Mouse (Mus musculus) left cerebral cortex, adult 2 months (tissue): ENCODE data around the gene Gm36210. TPM values are rescaled to one million over a fixed set of nuclear protein-coding genes. Genes with fewer than 3 reads are reported as not detected.
A peak's percentile ranks its signal among the peaks of the same experiment; 100 is the strongest.

Source experiments
- DNase-seq, 2 experiments: peaks; one replicate each; pipeline ENCODE4 v3.0.0; 2021 to 2022; ENCODE audit warnings: low spot score in 2 of 2, mixed read lengths in 1 of 2; ENCODE audit errors: extremely low spot score in 1 of 2
- H3K27ac ChIP-seq: fragments of 200-600 bp; 2 replicates; pipeline ENCODE4 v1.8.1; 2022
- H3K4me3 ChIP-seq: fragments of 200-600 bp; 2 replicates; pipeline ENCODE4 v1.8.1; 2022
- CTCF ChIP-seq: fragments of 200-600 bp; IDR thresholded peaks from 2 replicates; pipeline ENCODE4 v1.8.1; 2022; ENCODE audit warnings: antibody characterized with exemption, mild to moderate bottlenecking, moderate library complexity
- intact Hi-C: fragments of 180-260 bp; cut with DNase I; formaldehyde crosslinking; loops from one replicate; pipeline ENCODE4 v1.15.1; 2025
- total RNA-seq, 2 experiments: library from RNA; stranded (reverse); gene quantifications; 2 replicates each; pipeline ENCODE4 v1.2.3; 2021

Gm36210 gene
- total RNA-seq, 2 experiments from 2014 or later, result 0.27 to 0.28 TPM

DNA sequence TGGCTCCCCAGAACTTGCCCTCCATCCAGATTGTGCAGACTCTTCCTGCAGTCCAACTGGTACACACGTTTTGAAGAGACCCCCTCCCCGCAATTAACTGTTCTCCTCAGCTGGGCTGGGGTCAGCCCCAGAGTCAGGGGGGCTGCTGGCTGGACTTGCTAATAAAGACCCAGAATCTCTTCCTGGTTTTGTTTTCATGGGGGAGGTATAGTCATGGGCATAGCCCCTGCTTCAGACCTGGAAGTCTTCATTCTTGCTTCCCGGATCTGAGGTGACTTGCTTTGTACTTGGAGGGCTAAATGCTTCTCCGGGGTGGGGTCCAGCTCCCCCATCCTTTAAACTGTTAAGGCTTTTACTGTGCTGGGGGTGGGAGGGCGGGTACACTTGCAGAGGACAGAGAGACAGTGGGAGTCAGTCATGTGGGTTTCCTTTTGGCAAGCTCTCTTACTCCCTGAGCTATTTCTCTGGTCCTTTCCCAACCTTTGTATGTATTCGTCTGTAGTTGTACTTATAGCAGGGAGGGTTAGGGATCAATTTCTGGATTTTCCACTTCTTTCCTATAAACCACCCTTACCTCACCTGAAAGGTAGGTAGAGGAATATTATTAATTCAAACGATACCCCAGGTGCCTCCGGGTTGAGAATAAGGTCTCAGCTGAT, 15.6 kb upstream of the Gm36210 start, which contains the start of gene Nat14:
TSS of gene Nat14 (plus strand) at position 205 of the 659 bp plus-strand sequence.
- DNase-seq, result no peak
- TF ChIP-seq CTCF, result no peak
- H3K4me3 ChIP-seq, result peak within 1 kb of the TSS; percentile 59
- peak within 1 kb of the TSS; percentile 99 for H3K27ac ChIP-seq
- intact Hi-C loops, result no loop called here

DNA sequence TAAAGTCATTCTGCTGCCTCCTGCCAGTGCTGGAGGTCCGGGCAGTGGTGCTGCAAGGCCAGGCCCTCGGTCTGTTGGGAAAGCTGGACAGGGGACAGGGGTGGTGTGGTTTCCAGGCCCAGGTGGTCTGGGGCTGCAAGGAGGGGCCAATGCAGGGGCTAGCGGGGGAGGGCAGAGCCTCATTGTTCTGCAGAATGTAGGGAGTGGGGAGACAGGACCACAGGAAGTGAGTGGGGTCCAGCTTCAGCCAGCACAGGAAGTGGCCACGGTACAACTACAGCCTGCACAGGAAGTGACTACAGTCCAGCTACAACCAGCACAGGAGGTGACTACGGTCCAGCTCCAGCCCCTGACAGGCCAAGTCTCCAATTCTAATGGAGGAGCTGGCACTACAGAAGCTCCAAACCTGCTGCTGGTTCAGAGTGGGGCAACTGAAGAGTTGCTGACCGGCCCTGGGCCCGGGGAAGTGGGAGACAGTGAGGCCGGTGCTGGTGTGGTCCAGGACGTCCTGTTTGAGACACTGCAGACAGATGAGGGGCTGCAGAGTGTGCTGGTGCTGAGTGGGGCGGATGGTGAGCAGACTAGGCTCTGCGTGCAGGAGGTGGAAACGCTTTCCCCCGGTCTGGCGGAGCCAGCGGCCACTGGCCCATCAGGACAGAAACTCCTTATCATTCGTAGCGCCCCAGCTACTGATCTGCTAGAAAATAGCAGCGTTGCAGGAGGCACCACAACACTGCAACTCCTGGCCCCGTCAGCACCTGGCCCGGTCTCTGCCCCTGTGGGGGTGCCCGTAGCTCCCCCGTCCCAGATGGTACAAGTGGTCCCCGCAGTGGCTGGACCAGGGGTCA, 14.9 kb upstream of the Gm36210 start:
- intact Hi-C loops, result no loop called here
- Histone ChIP-seq H3K27ac (peak overlapping the region; percentile 99), H3K4me3 (peak overlapping the region; percentile 59; the same call in 1 of the 2 replicates)
- DNase-seq, result no peak
- TF ChIP-seq CTCF, result no peak

DNA sequence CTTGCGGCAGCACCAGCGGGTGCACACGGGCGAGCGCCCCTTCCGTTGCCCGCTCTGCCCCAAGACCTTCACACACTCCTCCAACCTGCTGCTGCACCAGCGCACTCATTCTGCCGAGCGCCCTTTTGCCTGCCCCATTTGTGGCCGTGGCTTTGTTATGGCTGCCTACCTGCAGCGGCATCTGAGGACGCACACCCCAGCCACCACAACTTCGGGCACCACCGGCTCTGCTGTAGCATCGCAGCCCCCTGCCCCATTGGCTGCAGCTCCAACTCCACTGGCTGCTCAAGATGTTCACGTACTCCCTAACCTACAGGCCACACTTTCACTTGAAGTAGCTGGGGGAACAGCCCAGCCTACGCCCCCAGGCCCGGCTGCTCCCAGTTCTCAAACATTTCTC, 14.2 kb upstream of the Gm36210 start:
- intact Hi-C loops, result no loop called here
- TF ChIP-seq CTCF, result no peak
- H3K27ac ChIP-seq, result no peak overlapping the region
- no peak for DNase-seq
- H3K4me3 ChIP-seq, result no peak overlapping the region

DNA sequence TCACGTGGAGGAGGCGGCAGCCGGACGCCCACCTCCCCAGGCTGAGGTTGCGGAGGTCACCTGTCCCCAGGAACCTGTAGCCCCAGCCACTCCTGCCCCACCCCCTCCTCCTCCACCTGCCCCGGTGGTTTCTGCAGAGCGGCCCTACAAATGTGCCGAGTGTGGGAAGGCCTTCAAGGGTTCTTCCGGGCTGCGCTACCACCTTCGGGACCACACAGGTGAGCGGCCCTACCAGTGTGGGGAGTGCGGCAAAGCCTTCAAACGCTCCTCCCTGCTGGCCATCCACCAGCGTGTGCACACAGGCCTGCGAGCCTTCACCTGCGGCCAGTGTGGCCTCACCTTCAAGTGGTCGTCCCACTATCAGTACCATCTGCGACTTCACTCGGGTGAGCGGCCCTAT, 13.7 kb upstream of the Gm36210 start:
- no peak overlapping the region for H3K27ac ChIP-seq
- no peak for TF ChIP-seq CTCF
- intact Hi-C loops, result loop anchor here (5.0 kb wide), 1 partner anchor 108 kb away; the partner anchor contains the start of gene Ube2s
- DNase-seq, result no peak
- no peak overlapping the region for H3K4me3 ChIP-seq

DNA sequence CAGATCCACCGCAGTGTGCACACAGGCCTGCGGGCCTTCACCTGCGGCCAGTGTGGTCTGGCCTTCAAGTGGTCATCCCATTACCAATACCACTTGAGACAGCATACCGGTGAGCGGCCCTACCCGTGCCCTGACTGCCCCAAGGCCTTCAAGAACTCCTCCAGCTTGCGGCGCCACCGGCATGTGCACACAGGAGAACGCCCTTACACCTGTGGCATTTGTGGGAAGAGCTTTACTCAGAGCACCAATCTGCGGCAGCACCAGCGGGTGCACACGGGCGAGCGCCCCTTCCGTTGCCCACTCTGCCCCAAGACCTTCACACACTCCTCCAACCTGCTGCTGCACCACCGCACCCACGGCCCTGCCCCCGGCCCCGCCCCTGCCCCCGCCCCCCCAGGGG, 12.8 kb upstream of the Gm36210 start:
- DNase-seq, result no peak
- Histone ChIP-seq H3K4me3 (no peak overlapping the region), H3K27ac (no peak overlapping the region)
- intact Hi-C loops, result loop anchor here (5.0 kb wide), 1 partner anchor 107 kb away; the partner anchor contains the start of gene Ube2s
- no peak for TF ChIP-seq CTCF

DNA sequence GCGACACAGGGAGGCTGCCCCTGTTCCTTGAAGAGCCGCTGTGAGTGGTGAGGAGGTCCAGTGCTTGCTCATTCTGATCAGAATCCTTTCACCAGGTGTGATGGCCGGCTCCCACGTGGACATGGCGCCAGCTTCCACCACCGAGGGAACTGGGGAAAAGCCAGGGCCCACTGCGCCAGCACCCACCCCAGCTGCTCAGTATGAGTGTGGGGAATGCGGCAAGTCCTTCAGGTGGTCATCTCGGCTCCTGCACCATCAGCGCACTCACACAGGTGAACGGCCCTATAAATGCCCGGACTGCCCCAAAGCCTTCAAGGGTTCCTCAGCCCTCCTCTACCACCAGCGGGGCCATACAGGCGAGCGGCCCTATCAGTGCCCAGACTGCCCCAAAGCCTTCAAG, 12.4 kb upstream of the Gm36210 start:
- DNase-seq, result no peak
- Histone ChIP-seq H3K27ac (no peak overlapping the region), H3K4me3 (no peak overlapping the region)
- intact Hi-C loops, result loop anchor here (5.0 kb wide), 1 partner anchor 106 kb away; the partner anchor contains the start of gene Ube2s
- TF ChIP-seq CTCF, result no peak

DNA sequence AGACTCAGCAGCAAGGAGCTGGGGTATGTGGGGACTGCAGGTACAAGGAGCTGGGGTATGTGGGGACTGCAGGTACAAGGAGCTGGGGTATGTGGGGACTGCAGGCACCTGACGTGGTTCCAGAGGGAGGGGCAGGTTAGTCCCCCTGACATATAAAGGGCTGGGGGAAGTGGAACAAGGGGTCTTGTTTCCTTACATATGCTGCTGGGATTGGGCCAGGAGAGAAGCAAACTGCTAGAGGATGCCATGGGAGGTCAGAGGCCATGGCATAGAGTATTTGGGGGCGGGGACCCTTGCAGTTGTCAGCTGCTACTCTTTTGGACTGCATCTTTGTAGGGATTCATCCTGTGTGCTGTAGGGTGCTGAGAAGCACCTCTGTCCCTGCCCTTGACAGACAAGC, 11.2 kb upstream of the Gm36210 start:
- no peak for TF ChIP-seq CTCF
- no peak overlapping the region for H3K27ac ChIP-seq
- intact Hi-C loops, result loop anchor here (5.0 kb wide), 1 partner anchor 105 kb away; the partner anchor contains the start of gene Ube2s
- H3K4me3 ChIP-seq, result no peak overlapping the region
- no peak for DNase-seq

DNA sequence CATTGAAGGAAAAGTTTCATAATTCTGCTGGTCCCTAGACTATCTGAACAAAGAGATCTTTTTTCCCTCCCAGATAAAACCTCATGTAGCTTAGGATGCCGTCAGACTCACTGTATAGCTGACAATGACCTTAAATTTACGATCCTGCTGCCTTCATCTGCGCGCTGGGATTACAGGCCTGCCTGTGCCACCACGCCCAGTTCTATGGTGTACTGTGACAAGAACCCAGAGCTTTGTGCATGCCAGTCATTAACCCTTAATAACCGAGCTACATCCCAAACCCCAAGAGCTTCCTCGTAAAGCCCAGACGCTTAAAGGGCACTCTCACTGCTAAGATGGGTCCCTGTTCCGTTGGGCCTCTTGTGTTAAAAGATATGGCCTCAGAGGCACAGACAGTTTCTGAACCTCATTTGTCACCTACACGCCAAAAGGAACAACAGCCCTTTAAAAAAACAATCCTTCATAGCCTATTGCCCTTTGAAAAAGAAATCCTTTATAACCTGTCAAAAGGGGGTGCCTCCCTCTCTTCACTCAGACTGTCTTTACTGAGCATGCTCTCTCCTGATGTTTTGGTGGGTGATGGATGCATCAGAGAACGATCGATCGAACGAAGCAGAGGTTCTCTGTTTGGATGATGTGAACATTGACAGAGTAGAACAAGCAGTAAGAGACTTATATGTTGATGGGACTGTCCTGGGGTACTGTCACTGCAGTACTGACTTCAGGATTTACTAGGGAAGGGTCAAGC, 9.5 kb upstream of the Gm36210 start:
- Histone ChIP-seq H3K27ac (peak overlapping the region; percentile 99), H3K4me3 (peak overlapping the region; percentile 69)
- intact Hi-C loops, result loop anchor here (2.0 to 5.0 kb wide), 3 partner anchors 49 to 104 kb away; partner anchors contain the start of genes Shisa7 and Ube2s
- DNase-seq, result no peak
- TF ChIP-seq CTCF, result no peak

DNA sequence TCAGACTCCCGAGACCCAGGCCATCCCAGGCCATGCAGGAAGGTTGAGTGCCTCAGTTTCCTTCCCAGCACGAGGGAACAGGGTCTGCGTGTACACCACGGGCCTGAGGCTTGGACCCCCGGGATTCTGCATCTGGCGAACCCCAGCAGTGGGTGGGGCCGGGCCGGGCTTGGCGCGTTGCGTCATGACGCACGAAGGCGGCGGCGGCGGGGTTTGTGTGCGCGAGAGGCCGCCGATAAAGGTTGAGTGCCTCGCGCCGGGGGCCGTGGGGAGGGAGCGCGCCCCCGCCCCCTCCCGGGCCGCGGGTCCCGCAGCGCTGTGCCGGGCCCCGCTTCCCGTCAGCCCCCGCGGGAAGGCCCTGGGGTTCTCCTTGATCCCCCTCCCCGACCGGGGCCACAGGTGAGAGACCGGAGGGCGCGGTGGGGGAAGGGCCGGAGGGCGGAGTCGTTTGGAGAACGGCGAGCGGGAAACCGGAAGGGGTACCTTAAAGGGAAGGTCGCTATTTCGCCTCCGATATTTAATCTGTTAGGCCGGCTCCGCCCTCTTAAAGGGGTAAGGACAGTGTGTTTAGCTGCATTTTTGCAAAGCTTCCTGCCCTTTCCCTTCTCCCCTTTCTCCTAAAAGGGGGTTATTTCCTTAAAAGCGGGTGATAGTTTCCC, 8.8 kb upstream of the Gm36210 start, which contains the start of gene Zfp628:
TSS of gene Zfp628 (plus strand) at position 211 of the 659 bp plus-strand sequence.
- H3K27ac ChIP-seq, result peak within 1 kb of the TSS; percentile 99
- peak within 1 kb of the TSS; percentile 69 for H3K4me3 ChIP-seq
- intact Hi-C loops, result loop anchor here (2.0 to 5.0 kb wide), 3 partner anchors 48 to 103 kb away; partner anchors contain the start of genes Shisa7 and Ube2s
- DNase-seq, result peak; percentile 95
- TF ChIP-seq CTCF, result no peak

DNA sequence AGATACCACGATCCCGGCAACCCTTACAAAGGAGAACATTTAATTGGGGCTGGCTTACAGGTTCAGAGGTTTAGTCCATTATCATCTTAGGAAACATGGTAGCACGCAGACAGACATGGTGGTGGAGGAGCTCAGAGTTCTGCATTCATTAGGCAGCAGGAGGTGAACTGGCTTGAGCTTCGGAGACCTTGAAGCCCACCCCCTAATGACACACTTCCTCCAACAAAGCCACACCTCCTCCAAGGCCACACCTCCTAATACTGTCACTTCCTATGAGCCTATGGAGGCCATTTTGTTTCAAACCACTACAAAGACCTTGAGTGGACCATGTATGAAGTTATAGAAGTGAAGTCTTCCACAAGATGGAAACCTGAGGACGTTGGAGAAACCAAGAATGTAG, 5.9 kb upstream of the Gm36210 start:
- intact Hi-C loops, result no loop called here
- Histone ChIP-seq H3K4me3 (no peak overlapping the region), H3K27ac (no peak overlapping the region)
- DNase-seq, result no peak
- no peak for TF ChIP-seq CTCF

DNA sequence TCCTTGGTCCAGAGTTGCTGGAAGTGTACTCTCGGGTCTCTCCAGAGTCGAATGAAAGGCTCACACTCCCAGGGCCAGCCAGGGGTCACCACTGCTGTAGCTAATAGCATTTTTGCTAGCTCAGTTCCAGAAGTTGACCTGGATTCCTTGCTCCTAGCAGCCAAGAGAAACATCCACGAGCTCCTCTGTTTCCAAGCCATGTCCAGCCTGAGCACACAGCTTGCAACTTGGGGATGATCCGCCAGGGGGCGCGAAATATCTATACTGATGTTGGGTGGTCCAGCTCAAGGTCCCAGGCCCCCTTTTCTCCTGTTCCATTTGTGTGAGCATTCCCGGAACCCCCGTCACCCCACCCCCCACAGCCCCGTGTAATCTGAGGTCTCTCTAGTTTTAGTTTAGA, 5.2 kb upstream of the Gm36210 start:
- intact Hi-C loops, result loop anchor here (1.0 kb wide), 1 partner anchor 29 kb away; no protein-coding TSS in a partner anchor
- DNase-seq, result peak; percentile 54 to 55
- Histone ChIP-seq H3K27ac (no peak overlapping the region), H3K4me3 (no peak overlapping the region)
- peak; percentile 66 for TF ChIP-seq CTCF
